Comparison of ENCODE assay signal across 8 mouse cellular contexts in genomic region chr5:72203028-72203733, GRCm38 (mm10). TPM values are rescaled to one million over a fixed set of nuclear protein-coding genes. Genes with fewer than 3 reads are reported as not detected.
A peak's percentile ranks its signal among the peaks of the same experiment; 100 is the strongest.
DNase-seq lines count a peak whose midpoint lies in the region; ATAC-seq lines count a peak whose summit lies in the region.

No protein-coding gene starts in this region.

- H3K4me1 ChIP-seq in forebrain, embryonic 14.5 days (ENCODE audit: control insufficient read depth, insufficient read depth, low read length), result peaks cover 4% of the 10 kb centered on the region; the same call in 1 of the 2 replicates
- H3K4me1 ChIP-seq in neural tube, embryonic 15.5 days, result peaks cover 11% of the 10 kb centered on the region

- H3K9ac ChIP-seq in forebrain, embryonic 14.5 days (ENCODE audit: low read length), result peak overlapping the region; percentile 66
- H3K9ac ChIP-seq in neural tube, embryonic 15.5 days (replicated peaks), result peak overlapping the region; percentile 52

- DNase-seq in ES-CJ7 (ENCODE audit: low read depth, low spot score), result peak; percentile 96
- DNase-seq in cerebellum, adult 11 months, result peak; percentile 32
- DNase-seq in forebrain, embryonic 14.5 days (ENCODE audit: low spot score), result peak; percentile 86
- peak; percentile 95 to 96 for DNase-seq in heart, postnatal 14 days
- DNase-seq in layer of hippocampus, adult 11-12 months (ENCODE audit: low spot score), result peak; percentile 79
- peak; percentile 96 to 97 for DNase-seq in lung, adult 18-20 months
- peak; percentile 91 for DNase-seq in testis, postnatal 14 days (ENCODE audit: low spot score)

- no peak overlapping the region for H3K27ac ChIP-seq in forebrain, embryonic 14.5 days (ENCODE audit: low read depth, low read length)
- H3K27ac ChIP-seq in neural tube, embryonic 15.5 days (replicated peaks), result peak overlapping the region; percentile 7

- peak; percentile 97 for ATAC-seq in forebrain, embryonic 14.5 days
- ATAC-seq in neural tube, embryonic 15.5 days (ENCODE audit: low FRiP score), result peak; percentile 98

- no peaks in the 10 kb centered on the region for H3K36me3 ChIP-seq in forebrain, embryonic 14.5 days (ENCODE audit: control insufficient read depth, insufficient read depth, low read length)
- H3K36me3 ChIP-seq in neural tube, embryonic 15.5 days, result no peaks in the 10 kb centered on the region

- H3K9me3 ChIP-seq in forebrain, embryonic 14.5 days (replicated peaks; ENCODE audit: control insufficient read depth, low read length), result no peaks in the 10 kb centered on the region
- H3K9me3 ChIP-seq in neural tube, embryonic 15.5 days (replicated peaks), result no peaks in the 10 kb centered on the region

- H3K27me3 ChIP-seq in forebrain, embryonic 14.5 days (replicated peaks; ENCODE audit: control insufficient read depth, insufficient read depth, low read length), result no peaks in the 10 kb centered on the region
- no peaks in the 10 kb centered on the region; the same call in 1 of the 2 replicates for H3K27me3 ChIP-seq in neural tube, embryonic 15.5 days (replicated peaks)

- intact Hi-C loops in heart, postnatal 14 days (cut with DNase I), result loop anchor here (2.0 kb wide), 1 partner anchor 66 kb away; no protein-coding TSS in a partner anchor

- H3K4me2 ChIP-seq in forebrain, embryonic 14.5 days (ENCODE audit: low read length), result peak overlapping the region; percentile 88
- peak overlapping the region; percentile 75 for H3K4me2 ChIP-seq in neural tube, embryonic 15.5 days

- peak overlapping the region; percentile 57 for H3K4me3 ChIP-seq in forebrain, embryonic 14.5 days (ENCODE audit: low read depth, low read length)
- peak overlapping the region; percentile 56 for H3K4me3 ChIP-seq in neural tube, embryonic 15.5 days (replicated peaks)

- under 1% methylated on average over 32 of the region's 32 CpGs for WGBS in forebrain, embryonic 14.5 days
- under 1% methylated on average over 32 of the region's 32 CpGs for WGBS in neural tube, embryonic 15.5 days

RNA-seq across cellular contexts. Expression of gene Commd8, which starts 35.2 kb away (rescaled TPM):
- polyA plus RNA-seq in forebrain, embryonic 14.5 days (2014; fragmentation: Nextera tagmentation; extraction: Ambion mirVana), result 161 and 178 TPM in 2 replicates
- 10 to 100 TPM; 34.4 to 37.8 TPM for total RNA-seq in heart, postnatal 14 days (2021)
- 142 and 152 TPM in 2 replicates for polyA plus RNA-seq in neural tube, embryonic 15.5 days (2015; fragmentation: Nextera tagmentation; extraction: Ambion mirVana)

Comparison
In these comparisons a context has a peak if more than half of its experiments do, and no peak if none do; other contexts are left out.
1. DNase-seq: peak in every context shown above with its lines; median percentile 96 in lung, adult 18-20 months; 96 in ES-CJ7; 96 in heart, postnatal 14 days; 91 in testis, postnatal 14 days; 86 in forebrain, embryonic 14.5 days; 79 in layer of hippocampus, adult 11-12 months; 32 in cerebellum, adult 11 months.